Mouse (Mus musculus) hindbrain, embryonic 10.5 days (tissue): Measurements from ENCODE around the gene Gm16181. TPM values are rescaled to one million over a fixed set of nuclear protein-coding genes. Genes with fewer than 3 reads are reported as not detected.

Source experiments
- DNase-seq: peaks from one replicate; pipeline ENCODE4 v3.0.0-alpha.2; 2017; ENCODE audit warnings: low spot score
- H3K27ac ChIP-seq: fragments of 300-500 bp; sonication (generic); 2 replicates; pipeline ENCODE4 v1.5.1; 2016; ENCODE audit warnings: mild to moderate bottlenecking, moderate library complexity
- H3K27me3 ChIP-seq: fragments of 300-500 bp; sonication (generic); 2 replicates; pipeline ENCODE4 v1.6.1; 2016; ENCODE audit warnings: mild to moderate bottlenecking; ENCODE audit not compliant: poor library complexity, insufficient read depth, severe bottlenecking
- H3K36me3 ChIP-seq: fragments of 300-500 bp; sonication (generic); 2 replicates; pipeline ENCODE4 v1.6.1; 2016; ENCODE audit warnings: mild to moderate bottlenecking, moderate library complexity
- H3K4me1 ChIP-seq: fragments of 300-500 bp; sonication (generic); replicated peaks from 2 replicates; pipeline ENCODE4 v1.6.1; 2016; ENCODE audit warnings: mild to moderate bottlenecking
- H3K4me3 ChIP-seq: fragments of 300-500 bp; sonication (generic); 2 replicates; pipeline ENCODE4 v1.5.1; 2016; ENCODE audit warnings: mild to moderate bottlenecking, moderate library complexity
- H3K9me3 ChIP-seq: fragments of 300-500 bp; sonication (generic); 2 replicates; pipeline ENCODE4 v1.6.1; 2016; ENCODE audit warnings: mild to moderate bottlenecking, moderate library complexity
- WGBS: fragments of 180-500 bp; shearing (Covaris S2); methylation state at CpG from one replicate; pipeline ENCODE4 v1.1.7; 2016; 5-methylcytosine and 5-hydroxymethylcytosine counted together
- polyA plus RNA-seq: library from polyadenylated mRNA; unstranded; fragments of >200 nt; fragmentation: Nextera tagmentation; extraction: Ambion mirVana; gene quantifications from 2 replicates; pipeline ENCODE4 v1.2.1, GENCODE M21; 2016

Gm16181 gene
- polyA plus RNA-seq, 1 experiment from 2014 or later: 0.42 TPM

DNA sequence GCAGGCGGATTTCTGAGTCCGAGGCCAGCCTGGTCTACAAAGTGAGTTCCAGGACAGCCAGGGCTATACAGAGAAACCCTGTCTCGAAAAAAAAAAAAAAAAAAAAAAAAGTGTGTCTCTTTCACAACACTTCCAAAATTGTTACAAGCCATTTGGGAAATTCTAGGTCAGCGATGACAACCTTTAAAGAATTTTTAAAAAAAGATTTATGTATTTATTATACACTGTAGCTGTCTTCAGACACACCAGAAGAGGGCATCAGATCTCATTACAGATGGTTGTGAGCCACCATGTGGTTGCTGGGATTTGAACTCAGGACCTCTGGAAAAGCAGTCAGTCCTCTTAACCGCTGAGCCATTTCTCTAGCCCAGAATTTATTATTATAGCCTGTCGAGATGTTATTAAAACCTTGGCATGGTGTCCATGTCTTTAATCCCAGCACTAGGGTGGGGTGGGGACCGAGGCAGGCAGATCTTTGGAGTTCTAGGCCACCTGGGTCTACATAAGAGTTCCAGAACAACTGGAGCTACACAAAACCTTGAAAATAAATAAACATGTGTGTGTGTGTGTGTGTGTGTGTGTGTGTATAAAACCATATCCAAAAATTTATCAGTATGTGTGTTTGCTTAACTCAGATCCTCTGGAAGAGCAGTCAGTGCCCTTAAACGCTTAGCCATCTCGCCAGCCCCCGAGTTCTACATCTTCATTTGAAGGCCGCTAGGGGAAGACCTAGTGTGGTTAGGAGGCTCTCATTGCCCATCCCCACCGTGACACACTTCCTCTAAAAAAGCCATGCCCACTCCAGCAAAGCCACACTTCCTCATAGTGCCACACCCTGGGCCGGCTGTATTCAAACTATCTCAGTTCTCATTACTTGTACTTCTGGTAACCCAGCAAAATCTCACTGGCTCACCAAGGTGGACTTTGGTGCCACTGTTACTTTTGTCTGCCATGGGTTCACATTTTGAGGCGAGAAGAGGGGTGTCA is 38.2 kb downstream of the Gm16181 start:
- 69% methylated on average over 13 of the region's 14 CpGs for WGBS
- Histone ChIP-seq H3K36me3 (peaks cover 10% of the 10 kb centered on the region), H3K27ac (no peak overlapping the region), H3K27me3 (peaks cover 32% of the 10 kb centered on the region), H3K9me3 (no peaks in the 10 kb centered on the region), H3K4me1 (peaks cover 21% of the 10 kb centered on the region), H3K4me3 (no peak overlapping the region)
- no peak for DNase-seq

DNA sequence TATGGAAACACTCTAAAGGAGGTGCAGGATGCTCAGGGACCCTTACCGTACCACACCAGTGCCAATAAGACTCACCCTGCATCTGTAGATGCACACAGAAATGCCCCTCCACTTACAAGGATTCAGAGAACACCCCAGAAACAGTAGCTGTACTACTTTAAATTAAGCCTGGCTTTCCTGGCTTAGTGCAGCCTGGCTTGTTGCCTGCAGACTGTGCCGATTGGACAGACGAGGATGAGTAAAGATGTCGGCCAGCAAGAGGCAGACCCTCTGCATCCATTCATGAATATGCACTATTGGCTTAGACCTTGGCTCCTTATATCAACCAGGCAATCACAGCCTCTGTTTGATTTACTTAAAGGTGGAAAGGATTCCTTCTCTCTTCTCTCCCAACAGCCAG is 39.0 kb downstream of the Gm16181 start:
- Histone ChIP-seq H3K4me1 (peaks cover 26% of the 10 kb centered on the region), H3K27ac (no peak overlapping the region), H3K9me3 (no peaks in the 10 kb centered on the region), H3K27me3 (peaks cover 40% of the 10 kb centered on the region), H3K4me3 (no peak overlapping the region), H3K36me3 (peaks cover 1% of the 10 kb centered on the region; the same call in 1 of the 2 replicates)
- DNase-seq: no peak
- 80% methylated on average over 4 of the region's 4 CpGs for WGBS

DNA sequence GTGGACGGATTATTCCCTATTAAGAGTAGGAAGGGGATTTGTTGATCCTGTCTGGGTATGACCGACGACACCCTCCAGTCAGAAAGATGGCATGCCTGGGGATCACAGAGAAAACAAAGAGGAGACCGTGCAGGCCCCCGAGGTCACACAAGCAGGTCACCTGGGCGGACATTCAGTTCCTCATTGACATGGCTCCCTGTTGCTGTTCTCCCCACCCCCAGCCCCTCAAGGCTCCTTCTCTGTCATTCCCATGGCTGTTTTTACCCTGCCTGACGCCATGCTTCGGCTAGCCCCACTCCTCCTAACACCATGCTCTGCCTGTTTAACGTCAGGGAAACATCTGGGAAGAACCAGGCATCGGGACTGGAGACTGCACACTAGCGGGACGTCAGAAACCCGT is 41.0 kb downstream of the Gm16181 start:
- Histone ChIP-seq H3K36me3 (no peaks in the 10 kb centered on the region), H3K27me3 (peaks cover 52% of the 10 kb centered on the region), H3K4me1 (peaks cover 26% of the 10 kb centered on the region), H3K9me3 (no peaks in the 10 kb centered on the region), H3K4me3 (no peak overlapping the region), H3K27ac (no peak overlapping the region)
- WGBS: 66% methylated on average over 13 of the region's 13 CpGs
- DNase-seq: no peak

DNA sequence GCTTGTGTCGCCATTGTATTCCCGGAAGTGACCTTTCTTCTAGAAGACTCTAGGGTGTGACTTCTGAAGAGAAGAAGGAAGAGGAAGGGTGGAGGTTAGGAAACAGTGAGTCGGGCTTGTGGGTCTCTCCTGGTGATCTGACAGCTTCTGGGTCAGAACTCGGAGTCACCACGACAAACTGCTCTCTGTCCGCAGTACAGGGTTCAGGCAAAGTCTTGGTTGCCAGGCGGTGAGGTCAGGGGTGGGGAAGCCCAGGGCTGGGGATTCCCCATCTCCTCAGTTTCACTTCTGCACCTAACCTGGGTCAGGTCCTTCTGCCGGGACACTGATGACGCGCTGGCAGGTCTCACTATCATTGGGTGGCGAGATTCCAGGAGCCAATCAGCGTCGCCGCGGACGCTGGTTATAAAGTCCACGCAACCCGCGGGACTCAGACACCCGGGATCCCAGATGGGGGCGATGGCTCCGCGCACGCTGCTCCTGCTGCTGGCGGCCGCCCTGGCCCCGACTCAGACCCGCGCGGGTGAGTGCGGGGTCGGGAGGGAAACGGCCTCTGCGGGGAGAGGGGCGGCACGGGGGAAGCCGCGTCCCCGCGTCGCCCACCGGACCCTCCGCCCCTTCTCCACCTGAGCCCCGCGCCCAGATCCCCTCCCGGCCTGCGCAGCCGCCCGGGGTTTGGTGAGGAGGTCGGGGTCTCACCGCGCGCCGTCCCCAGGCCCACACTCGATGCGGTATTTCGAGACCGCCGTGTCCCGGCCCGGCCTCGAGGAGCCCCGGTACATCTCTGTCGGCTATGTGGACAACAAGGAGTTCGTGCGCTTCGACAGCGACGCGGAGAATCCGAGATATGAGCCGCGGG is 42.3 kb downstream of the Gm16181 start, which contains the start of gene H2-D1:
Gene H2-D1 (plus strand): TSS at position 67 of the 859 bp plus-strand sequence.
- Histone ChIP-seq H3K4me1 (peaks cover 23% of the 10 kb centered on the region), H3K27me3 (peaks cover 49% of the 10 kb centered on the region), H3K27ac (peak within 1 kb of the TSS; percentile 84), H3K4me3 (peak within 1 kb of the TSS; percentile 69), H3K9me3 (no peaks in the 10 kb centered on the region), H3K36me3 (no peaks in the 10 kb centered on the region)
- peak; percentile 86 for DNase-seq
- 1% methylated on average over 73 of the region's 73 CpGs for WGBS

DNA sequence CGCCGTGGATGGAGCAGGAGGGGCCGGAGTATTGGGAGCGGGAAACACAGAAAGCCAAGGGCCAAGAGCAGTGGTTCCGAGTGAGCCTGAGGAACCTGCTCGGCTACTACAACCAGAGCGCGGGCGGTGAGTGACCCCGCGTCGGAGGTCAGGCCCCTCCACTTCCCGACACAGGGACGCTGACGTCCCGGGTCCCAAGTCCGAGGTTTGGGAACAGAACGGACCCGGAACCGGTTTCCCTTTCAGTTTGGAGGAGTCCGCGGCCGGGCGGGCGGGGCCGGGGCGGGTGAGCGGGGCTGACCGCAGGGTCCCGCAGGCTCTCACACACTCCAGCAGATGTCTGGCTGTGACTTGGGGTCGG is 42.9 kb downstream of the Gm16181 start:
- H3K9me3 ChIP-seq: no peaks in the 10 kb centered on the region
- H3K4me1 ChIP-seq: peaks cover 22% of the 10 kb centered on the region
- DNase-seq: peak; percentile 42
- no peaks in the 10 kb centered on the region for H3K36me3 ChIP-seq
- peaks cover 48% of the 10 kb centered on the region for H3K27me3 ChIP-seq
- H3K27ac ChIP-seq: peak overlapping the region; percentile 84
- peak overlapping the region; percentile 69 for H3K4me3 ChIP-seq
- 1% methylated on average over 31 of the region's 31 CpGs for WGBS

DNA sequence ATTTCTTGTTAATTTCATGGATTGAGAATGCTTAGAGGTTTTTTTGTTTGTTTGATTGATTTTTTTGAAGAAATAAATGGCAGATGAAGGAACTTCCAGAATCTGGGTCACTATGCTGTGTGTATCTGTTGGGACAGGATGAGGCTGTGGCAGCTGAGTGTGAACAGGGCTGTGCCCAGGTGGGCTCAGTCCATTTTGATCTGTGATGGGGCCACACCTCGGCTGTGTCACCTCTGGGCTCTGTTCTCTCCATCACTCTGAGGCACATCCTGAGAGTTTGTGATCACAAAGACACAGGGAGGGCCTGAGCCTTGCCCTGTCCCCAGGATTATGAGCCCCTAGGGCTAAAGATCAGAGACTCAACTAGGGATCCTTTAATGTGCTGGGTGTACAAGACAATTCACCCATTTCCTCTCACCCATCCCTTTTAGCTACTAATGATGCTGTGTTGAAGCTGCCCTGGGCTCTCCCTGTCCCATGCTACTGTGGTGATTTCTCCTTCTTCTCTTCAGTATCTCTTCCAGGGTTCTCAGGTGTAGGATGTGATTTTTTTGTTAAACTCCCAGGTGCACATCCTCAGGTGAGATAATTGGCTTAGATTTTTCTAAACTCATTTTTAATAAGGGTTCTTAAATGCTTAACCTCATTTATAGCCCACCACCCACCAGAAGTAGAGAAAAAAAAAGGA is 46.9 kb downstream of the Gm16181 start:
- no peak overlapping the region for H3K4me3 ChIP-seq
- no peaks in the 10 kb centered on the region for H3K36me3 ChIP-seq
- WGBS: 84% methylated on average over 1 of the region's 1 CpGs
- H3K9me3 ChIP-seq: no peaks in the 10 kb centered on the region
- no peak overlapping the region for H3K27ac ChIP-seq
- no peak for DNase-seq
- peaks cover 36% of the 10 kb centered on the region for H3K27me3 ChIP-seq
- H3K4me1 ChIP-seq: peaks cover 15% of the 10 kb centered on the region

DNA sequence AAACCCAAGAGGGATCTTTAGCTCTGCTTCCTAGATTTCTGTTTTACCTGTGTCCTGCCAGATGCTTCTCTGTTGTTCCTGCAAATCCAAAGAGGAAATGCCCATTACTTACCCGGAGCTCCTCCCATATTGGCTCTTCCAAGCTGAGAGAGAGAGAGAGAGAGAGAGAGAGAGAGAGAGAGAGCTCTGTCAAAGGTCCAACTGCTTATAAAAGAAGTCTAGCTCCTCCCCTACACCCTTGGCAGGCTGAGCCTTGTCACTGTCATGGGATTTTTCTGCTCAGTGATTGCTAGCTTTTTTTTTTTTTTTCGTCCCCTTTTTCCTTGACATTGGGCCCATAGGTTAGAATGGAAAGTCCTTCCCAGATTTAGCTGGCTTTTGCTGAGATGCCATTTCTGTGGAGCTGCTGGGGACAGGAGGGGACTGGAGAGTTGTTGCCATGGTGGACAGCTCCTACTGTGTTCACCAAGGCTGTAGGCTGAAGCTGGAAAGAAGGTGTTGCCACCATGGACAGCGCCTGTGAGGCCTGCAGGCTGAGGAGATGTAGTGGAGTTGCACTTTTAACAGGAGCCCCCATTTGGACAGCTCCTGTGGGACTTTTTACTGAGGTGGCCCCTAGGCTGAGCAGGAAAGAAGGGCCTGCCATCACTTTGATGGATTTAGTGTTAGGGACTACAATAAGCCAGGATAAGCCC is 49.2 kb downstream of the Gm16181 start:
- Histone ChIP-seq H3K27ac (no peak overlapping the region), H3K4me1 (no peaks in the 10 kb centered on the region), H3K27me3 (peaks cover 15% of the 10 kb centered on the region), H3K36me3 (no peaks in the 10 kb centered on the region), H3K4me3 (no peak overlapping the region), H3K9me3 (no peaks in the 10 kb centered on the region)
- DNase-seq: peak; percentile 58
- WGBS: 34% methylated on average over 3 of the region's 3 CpGs

DNA sequence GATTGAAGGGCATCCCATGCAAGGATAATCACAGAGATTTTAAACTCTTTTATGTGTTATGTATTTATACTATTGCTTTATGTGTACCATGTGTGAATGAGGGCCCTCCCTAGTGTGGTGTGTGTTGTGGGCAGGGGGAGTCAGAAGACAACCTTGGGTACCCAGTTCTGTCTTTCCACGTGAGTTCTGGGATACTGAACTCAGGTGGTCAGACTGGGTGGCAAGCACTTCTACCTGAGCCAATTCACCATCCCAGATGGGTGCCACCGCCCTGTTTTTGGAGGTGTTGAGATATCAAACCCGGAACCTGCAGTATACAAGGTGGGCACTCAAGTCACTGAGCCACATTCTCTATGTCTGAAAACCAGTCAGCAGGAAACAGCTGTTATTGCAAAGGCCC is 51.6 kb downstream of the Gm16181 start:
- H3K36me3 ChIP-seq: no peaks in the 10 kb centered on the region
- WGBS: 68% methylated on average over 3 of the region's 3 CpGs
- no peak overlapping the region for H3K27ac ChIP-seq
- H3K4me3 ChIP-seq: no peak overlapping the region
- 0 out of 2 replicates have a peak, but pooled peaks cover 5% of the 10 kb centered on the region for H3K4me1 ChIP-seq
- H3K9me3 ChIP-seq: no peaks in the 10 kb centered on the region
- peaks cover 25% of the 10 kb centered on the region for H3K27me3 ChIP-seq
- no peak for DNase-seq

Other genes starting within 250 kb of the Gm16181 start
- 0.90 and 1.7 TPM in 2 replicates for gene Hspa1a, start 248.7 kb upstream of the Gm16181 start, polyA plus RNA-seq
- 0.76 and 0.78 TPM in 2 replicates for gene Hspa1l, start 248.1 kb upstream of the Gm16181 start, polyA plus RNA-seq
- 278 and 314 TPM in 2 replicates for gene Lsm2, start 239.0 kb upstream of the Gm16181 start, polyA plus RNA-seq
- gene Vars, start 219.8 kb upstream of the Gm16181 start, polyA plus RNA-seq: 176 and 199 TPM in 2 replicates
- gene Vwa7, start 204.3 kb upstream of the Gm16181 start, polyA plus RNA-seq: 0.10 and 0.24 TPM in 2 replicates
- 5.2 and 5.6 TPM in 2 replicates for gene Sapcd1, start 192.8 kb upstream of the Gm16181 start, polyA plus RNA-seq
- 3.9 and 6.4 TPM in 2 replicates for gene Msh5, start 174.1 kb upstream of the Gm16181 start, polyA plus RNA-seq
- 232 and 239 TPM in 2 replicates for gene Clic1, start 170.9 kb upstream of the Gm16181 start, polyA plus RNA-seq
- 536 and 664 TPM in 2 replicates for gene Ddah2, start 161.8 kb upstream of the Gm16181 start, polyA plus RNA-seq
- gene Ly6g6c, start 155.4 kb upstream of the Gm16181 start, polyA plus RNA-seq: 0.20 and 0.27 TPM in 2 replicates
- 0.76 and 1.1 TPM in 2 replicates for gene Mpig6b, start 154.7 kb upstream of the Gm16181 start, polyA plus RNA-seq
- gene Ly6g6e, start 143.9 kb upstream of the Gm16181 start, polyA plus RNA-seq: 0.76 and 0.97 TPM in 2 replicates
- 2.1 and 2.4 TPM in 2 replicates for gene Ly6g6d, start 142.8 kb upstream of the Gm16181 start, polyA plus RNA-seq
- 0.67 and 0.80 TPM in 2 replicates for gene Ly6g6f, start 135.2 kb upstream of the Gm16181 start, polyA plus RNA-seq
- 58.2 and 67.1 TPM in 2 replicates for gene Abhd16a, start 131.6 kb upstream of the Gm16181 start, polyA plus RNA-seq
- not detected in 2 replicates for gene Ly6g5c, start 112.6 kb upstream of the Gm16181 start, polyA plus RNA-seq
- gene Ly6g5b, start 105.4 kb upstream of the Gm16181 start, polyA plus RNA-seq: 0.90 and 1.7 TPM in 2 replicates
- gene Gpank1, start 99.4 kb upstream of the Gm16181 start, polyA plus RNA-seq: 33.1 and 33.5 TPM in 2 replicates
- 303 and 328 TPM in 2 replicates for gene Csnk2b, start 98.8 kb upstream of the Gm16181 start, polyA plus RNA-seq
- 10.0 and 10.2 TPM in 2 replicates for gene D17H6S53E, start 94.5 kb upstream of the Gm16181 start, polyA plus RNA-seq
- gene Apom, start 88.8 kb upstream of the Gm16181 start, polyA plus RNA-seq: 0.16 and 0.49 TPM in 2 replicates
- 70.3 and 77.6 TPM in 2 replicates for gene Bag6, start 85.7 kb upstream of the Gm16181 start, polyA plus RNA-seq
- gene Prrc2a, start 55.9 kb upstream of the Gm16181 start, polyA plus RNA-seq: 193 and 221 TPM in 2 replicates
- 4.2 and 6.5 TPM in 2 replicates for gene Aif1, start 44.8 kb upstream of the Gm16181 start, polyA plus RNA-seq
- 4.8 and 11.9 TPM in 2 replicates for gene Lst1, start 32.4 kb upstream of the Gm16181 start, polyA plus RNA-seq
- gene Ltb, start 26.4 kb upstream of the Gm16181 start, polyA plus RNA-seq: 0.17 and 0.19 TPM in 2 replicates
- gene Tnf, start 18.8 kb upstream of the Gm16181 start, polyA plus RNA-seq: not detected in 2 replicates
- not detected in 2 replicates for gene Lta, start 15.5 kb upstream of the Gm16181 start, polyA plus RNA-seq
- 7.6 and 12.9 TPM in 2 replicates for gene Atp6v1g2, start 12.8 kb downstream of the Gm16181 start, polyA plus RNA-seq
- gene Nfkbil1, start 15.0 kb downstream of the Gm16181 start, polyA plus RNA-seq: 10.2 and 11.6 TPM in 2 replicates
- 661 and 692 TPM in 2 replicates for gene Ddx39b, start 20.9 kb downstream of the Gm16181 start, polyA plus RNA-seq
- 54.3 and 60.1 TPM in 2 replicates for gene H2-D1, start 41.9 kb downstream of the Gm16181 start, polyA plus RNA-seq
- not detected in 2 replicates for gene H2-Q1, start 99.6 kb downstream of the Gm16181 start, polyA plus RNA-seq
- gene H2-Q2, start 121.4 kb downstream of the Gm16181 start, polyA plus RNA-seq: 0.73 and 0.76 TPM in 2 replicates
- 2.2 and 2.9 TPM in 2 replicates for gene H2-Q4, start 158.8 kb downstream of the Gm16181 start, polyA plus RNA-seq
- gene H2-Q6, start 204.0 kb downstream of the Gm16181 start, polyA plus RNA-seq: 0.90 and 1.4 TPM in 2 replicates
- 12.1 and 14.3 TPM in 2 replicates for gene H2-Q7, start 218.3 kb downstream of the Gm16181 start, polyA plus RNA-seq
- gene H2-Q10, start 249.3 kb downstream of the Gm16181 start, polyA plus RNA-seq: 0.17 and 0.21 TPM in 2 replicates